16 mouse cellular contexts compared by ENCODE assay signal in the genomic region with DNA sequence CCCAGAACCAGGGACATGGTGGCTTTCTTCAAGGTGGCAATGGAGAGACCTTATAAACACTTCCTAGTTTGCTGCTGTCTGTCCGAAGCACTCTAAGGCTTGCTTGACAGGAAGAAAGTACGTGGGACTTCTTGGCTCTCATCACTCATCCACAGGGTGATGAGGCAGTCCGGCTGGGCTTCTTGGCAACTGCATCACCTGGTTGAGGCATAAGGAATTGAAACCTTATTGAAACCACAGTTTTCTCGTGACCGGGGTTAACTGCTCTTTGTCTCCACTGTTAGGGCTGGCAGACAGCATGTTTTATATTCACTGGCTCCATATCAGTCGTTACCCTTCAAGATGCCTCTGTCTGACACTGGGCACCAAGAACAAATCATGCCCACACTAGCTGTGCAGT.
"Had no signal": no experiment of that assay in that cellular context is flagged by ENCODE, and none has a peak within 500 bp of the region (broad histone marks: within the 10 kb centered on the region; RNA-seq: fewer than 3 reads in every experiment).

No protein-coding gene starts in this region.

- H3K4me1 ChIP-seq: liver, embryonic 13.5 days had no signal

- H3K9ac ChIP-seq: liver, embryonic 13.5 days had no signal

- DNase-seq: kidney, postnatal 25 days; layer of hippocampus, adult 9-11 months; layer of hippocampus, postnatal 36 days; liver, embryonic 13.5 days; lung, adult 2 months; lung, postnatal 14 days; lung, postnatal 4 days; midbrain, embryonic 14.5 days; right cerebral cortex, postnatal 25 days; spleen, adult 18-20 months; thymus, adult 18-20 months; thymus, postnatal 36 days had no signal

- H3K9me3 ChIP-seq: liver, embryonic 13.5 days had no signal

- H3K27me3 ChIP-seq: liver, embryonic 13.5 days had no signal

- H3K27ac ChIP-seq: kidney, postnatal 0 days; layer of hippocampus, adult 2 months; left cerebral cortex, adult 2 months; liver, embryonic 13.5 days had no signal

- H3K4me3 ChIP-seq: layer of hippocampus, adult 2 months; left cerebral cortex, adult 2 months; liver, embryonic 13.5 days had no signal

- H3K4me2 ChIP-seq: liver, embryonic 13.5 days; midbrain, embryonic 11.5 days had no signal
